ENCODE assay signal across 25 mouse cellular contexts in genomic region chr1:127934322-127934721, GRCm38 (mm10).
A peak's percentile ranks its signal among the peaks of the same experiment; 100 is the strongest.
DNase-seq lines count a peak whose midpoint lies in the region; TF ChIP-seq lines count a peak whose summit lies in the region.
"Had no signal": no experiment of that assay in that cellular context is flagged by ENCODE, and none has a peak within 500 bp of the region (broad histone marks: within the 10 kb centered on the region; RNA-seq: fewer than 3 reads in every experiment).

No protein-coding gene starts in this region.

- H3K4me3 ChIP-seq in left cerebral cortex, adult 2 months, result no peak overlapping the region
- H3K4me3 ChIP-seq: forebrain, embryonic 13.5 days; intestine, embryonic 15.5 days; stomach, embryonic 15.5 days had no signal

- H3K27ac ChIP-seq in left cerebral cortex, adult 2 months, result peak overlapping the region; percentile 81
- H3K27ac ChIP-seq: forebrain, embryonic 13.5 days; hindbrain, postnatal 0 days; intestine, embryonic 15.5 days; kidney, postnatal 0 days; liver, embryonic 14.5 days; stomach, embryonic 15.5 days had no signal

- intact Hi-C loops in left cerebral cortex, postnatal 10 days (cut with DNase I), result no loop called here
- intact Hi-C loops in left cerebral cortex, adult 2 months (cut with DNase I), result loop anchor here (1.0 kb wide), 1 partner anchor 143 kb away; no protein-coding TSS in a partner anchor
- intact Hi-C loops in left cerebral cortex, postnatal 36 days (cut with DNase I), result no loop called here

- DNase-seq in left cerebral cortex, adult 11 months (ENCODE audit: low spot score), result peak; percentile 58
- no peak for DNase-seq in left cerebral cortex, postnatal 10 days (ENCODE audit: extremely low spot score in 1 of 2, low spot score in 2 of 2)
- DNase-seq in left cerebral cortex, adult 2 months (ENCODE audit: extremely low spot score in 1 of 2, low spot score in 2 of 2), result no peak
- peak; percentile 57 to 72 for DNase-seq in left cerebral cortex, postnatal 36 days (ENCODE audit: low spot score in 2 of 2)
- DNase-seq in right cerebral cortex, postnatal 36 days (ENCODE audit: low spot score in 2 of 2), result peak; percentile 64 to 78
- DNase-seq in embryo, embryonic 11 days, result no peak
- DNase-seq in cerebellum, postnatal 36 days, result no peak
- DNase-seq: adrenal gland, postnatal 36 days; B cell, adult 2 months; cerebellum, adult 2 months; cerebellum, postnatal 14 days; gastrocnemius, postnatal 10 days; heart, postnatal 14 days; kidney, adult 2 months; liver; lung, embryonic 14.5 days; lung, postnatal 14 days; midbrain, embryonic 14.5 days; thymus, postnatal 25 days had no signal

- no peak for TF ChIP-seq CTCF in left cerebral cortex, adult 2 months (IDR thresholded peaks at IDR 0.05)

Comparison
In these comparisons a context has a peak if more than half of its experiments do, and no peak if none do; other contexts are left out.
1. DNase-seq: peak in left cerebral cortex, adult 11 months (single experiment), left cerebral cortex, postnatal 36 days (2 of 2) and right cerebral cortex, postnatal 36 days (2 of 2); none in left cerebral cortex, postnatal 10 days (0 of 2), left cerebral cortex, adult 2 months (0 of 2), embryo, embryonic 11 days (single experiment) and cerebellum, postnatal 36 days (0 of 2).